Mouse (Mus musculus): Measurements from ENCODE around the gene Ttc32. TPM values are rescaled to one million over a fixed set of nuclear protein-coding genes. Genes with fewer than 3 reads are reported as not detected.

Ttc32 gene
- polyA plus RNA-seq (2015; fragmentation: Nextera tagmentation; extraction: Ambion mirVana) = 26.3 and 27.9 TPM in 2 replicates

- WGBS = under 1% methylated on average over 69 of the region's 69 CpGs
- ATAC-seq (ENCODE audit: low read depth) = peak; percentile 95
- Histone ChIP-seq H3K4me3 (ENCODE audit: low read length) (peak within 1 kb of the TSS; percentile 78), H3K9me3 (ENCODE audit: control insufficient read depth, low read length) (no peaks in the 10 kb centered on the region), H3K36me3 (ENCODE audit: control insufficient read depth, insufficient read depth, low read length) (peaks cover 2% of the 10 kb centered on the region; the same call in 1 of the 2 replicates), H3K4me2 (ENCODE audit: low read depth, low read length) (peak within 1 kb of the TSS; percentile 71), H3K9ac (ENCODE audit: low read length) (peak within 1 kb of the TSS; percentile 95), H3K4me1 (replicated peaks; ENCODE audit: control insufficient read depth, insufficient read depth, low read length) (peaks cover 4% of the 10 kb centered on the region; the same call in 1 of the 2 replicates), H3K27me3 (ENCODE audit: control insufficient read depth, insufficient read depth, low read depth, low read length) (no peaks in the 10 kb centered on the region), H3K27ac (ENCODE audit: low read length) (peak within 1 kb of the TSS; percentile 100)
These were observed at the start of gene Ttc32 for GRCm38 (mm10) chr12:9029888-9030723. Gene Ttc32, plus strand, starts transcription at chr12:9029997.

GRCm38 (mm10) chr12:8993231-8993630 lies 36.6 kb upstream of the Ttc32 start:
- Histone ChIP-seq H3K4me3 (ENCODE audit: low read length) (no peak overlapping the region), H3K36me3 (ENCODE audit: control insufficient read depth, insufficient read depth, low read length) (no peaks in the 10 kb centered on the region), H3K9ac (ENCODE audit: low read length) (no peak overlapping the region), H3K27me3 (ENCODE audit: control insufficient read depth, insufficient read depth, low read depth, low read length) (no peaks in the 10 kb centered on the region), H3K4me2 (ENCODE audit: low read depth, low read length) (no peak overlapping the region), H3K27ac (ENCODE audit: low read length) (no peak overlapping the region), H3K9me3 (ENCODE audit: control insufficient read depth, low read length) (no peaks in the 10 kb centered on the region), H3K4me1 (replicated peaks; ENCODE audit: control insufficient read depth, insufficient read depth, low read length) (no peaks in the 10 kb centered on the region)
- 45% methylated on average over 8 of the region's 8 CpGs for WGBS
- no peak for ATAC-seq (ENCODE audit: low read depth)

DNA sequence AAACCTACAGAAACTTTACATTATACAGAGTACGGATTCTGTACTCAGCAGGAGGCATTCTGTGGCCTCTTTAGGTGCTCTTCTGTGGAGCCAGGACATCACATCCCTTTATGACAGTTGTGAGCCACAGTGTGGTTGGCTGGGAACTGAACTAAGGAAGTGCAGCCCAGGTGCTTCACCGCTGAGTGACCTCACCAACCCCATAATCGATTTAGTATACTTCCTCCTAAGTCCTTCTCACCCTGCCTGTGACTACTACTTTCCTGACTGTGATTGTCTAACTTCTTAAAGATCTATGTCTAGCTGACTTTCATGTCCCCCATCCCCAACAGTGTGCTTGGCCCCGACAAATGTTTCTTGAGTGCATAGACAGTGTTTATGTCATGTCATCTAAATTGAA lies 31.5 kb upstream of the Ttc32 start:
- Histone ChIP-seq H3K36me3 (ENCODE audit: control insufficient read depth, insufficient read depth, low read length) (no peaks in the 10 kb centered on the region), H3K9ac (ENCODE audit: low read length) (no peak overlapping the region), H3K27ac (ENCODE audit: low read length) (no peak overlapping the region), H3K4me1 (replicated peaks; ENCODE audit: control insufficient read depth, insufficient read depth, low read length) (no peaks in the 10 kb centered on the region), H3K4me2 (ENCODE audit: low read depth, low read length) (no peak overlapping the region), H3K27me3 (ENCODE audit: control insufficient read depth, insufficient read depth, low read depth, low read length) (no peaks in the 10 kb centered on the region), H3K4me3 (ENCODE audit: low read length) (no peak overlapping the region), H3K9me3 (ENCODE audit: control insufficient read depth, low read length) (no peaks in the 10 kb centered on the region)
- 92% methylated on average over 4 of the region's 4 CpGs for WGBS
- no peak for ATAC-seq (ENCODE audit: low read depth)

GRCm38 (mm10) chr12:9002038-9002648 lies 27.7 kb upstream of the Ttc32 start:
- H3K9ac ChIP-seq (ENCODE audit: low read length) = no peak overlapping the region
- no peak overlapping the region for H3K4me2 ChIP-seq (ENCODE audit: low read depth, low read length)
- ATAC-seq (ENCODE audit: low read depth) = no peak
- 15% methylated on average over 5 of the region's 5 CpGs for WGBS
- no peaks in the 10 kb centered on the region for H3K27me3 ChIP-seq (ENCODE audit: control insufficient read depth, insufficient read depth, low read depth, low read length)
- H3K4me1 ChIP-seq (replicated peaks; ENCODE audit: control insufficient read depth, insufficient read depth, low read length) = no peaks in the 10 kb centered on the region
- H3K36me3 ChIP-seq (ENCODE audit: control insufficient read depth, insufficient read depth, low read length) = no peaks in the 10 kb centered on the region
- H3K9me3 ChIP-seq (ENCODE audit: control insufficient read depth, low read length) = no peaks in the 10 kb centered on the region
- H3K4me3 ChIP-seq (ENCODE audit: low read length) = no peak overlapping the region
- no peak overlapping the region for H3K27ac ChIP-seq (ENCODE audit: low read length)

DNA sequence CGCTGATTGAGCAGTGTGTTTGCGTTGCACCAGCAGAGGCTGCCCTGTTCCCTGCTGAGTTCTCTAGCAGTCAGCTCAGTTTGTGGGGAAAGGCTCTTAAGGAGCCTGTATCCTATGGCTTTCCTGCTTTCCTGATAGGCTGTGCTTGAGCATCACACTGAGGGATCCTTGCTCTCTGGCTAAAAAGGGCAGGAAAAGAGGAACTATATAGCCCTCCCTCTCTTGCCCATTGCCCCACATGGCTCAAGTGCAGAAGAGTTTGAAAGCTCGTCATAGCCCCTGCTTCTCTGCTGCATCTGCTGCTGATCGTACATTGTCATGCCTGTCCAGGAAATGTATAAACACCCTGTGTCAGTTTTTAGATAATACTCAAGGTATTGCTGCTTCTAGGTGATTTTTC lies 22.7 kb upstream of the Ttc32 start:
- H3K4me3 ChIP-seq (ENCODE audit: low read length) = no peak overlapping the region
- no peak overlapping the region for H3K4me2 ChIP-seq (ENCODE audit: low read depth, low read length)
- no peak overlapping the region for H3K27ac ChIP-seq (ENCODE audit: low read length)
- no peaks in the 10 kb centered on the region for H3K36me3 ChIP-seq (ENCODE audit: control insufficient read depth, insufficient read depth, low read length)
- no peak overlapping the region for H3K9ac ChIP-seq (ENCODE audit: low read length)
- H3K9me3 ChIP-seq (ENCODE audit: control insufficient read depth, low read length) = no peaks in the 10 kb centered on the region
- H3K4me1 ChIP-seq (replicated peaks; ENCODE audit: control insufficient read depth, insufficient read depth, low read length) = no peaks in the 10 kb centered on the region
- no peaks in the 10 kb centered on the region for H3K27me3 ChIP-seq (ENCODE audit: control insufficient read depth, insufficient read depth, low read depth, low read length)
- no peak for ATAC-seq (ENCODE audit: low read depth)
- 54% methylated on average over 4 of the region's 4 CpGs for WGBS

DNA sequence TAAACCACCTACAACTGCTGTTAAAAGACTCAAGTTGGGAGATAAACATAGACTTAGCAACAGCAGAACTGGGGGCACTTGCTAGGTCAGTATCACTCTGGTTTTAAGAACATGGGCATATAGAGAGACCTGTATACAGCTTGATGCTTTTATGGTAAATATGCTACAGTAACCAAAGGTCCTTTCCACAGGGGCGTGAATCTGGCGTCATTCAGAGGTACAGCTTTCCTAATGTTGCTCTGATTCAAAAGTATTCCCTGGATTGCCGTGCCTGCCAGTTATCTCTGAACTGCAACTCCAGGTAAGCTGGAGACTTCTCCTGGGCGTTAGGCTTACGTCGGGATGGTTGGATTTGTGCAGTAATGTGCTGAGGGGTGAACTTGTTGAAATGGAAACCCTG lies 22.0 kb upstream of the Ttc32 start:
- Histone ChIP-seq H3K27me3 (ENCODE audit: control insufficient read depth, insufficient read depth, low read depth, low read length) (no peaks in the 10 kb centered on the region), H3K9ac (ENCODE audit: low read length) (no peak overlapping the region), H3K36me3 (ENCODE audit: control insufficient read depth, insufficient read depth, low read length) (peaks cover under 1% of the 10 kb centered on the region; the same call in 1 of the 2 replicates), H3K27ac (ENCODE audit: low read length) (no peak overlapping the region), H3K4me1 (replicated peaks; ENCODE audit: control insufficient read depth, insufficient read depth, low read length) (no peaks in the 10 kb centered on the region), H3K4me2 (ENCODE audit: low read depth, low read length) (no peak overlapping the region), H3K4me3 (ENCODE audit: low read length) (no peak overlapping the region), H3K9me3 (ENCODE audit: control insufficient read depth, low read length) (no peaks in the 10 kb centered on the region)
- no peak for ATAC-seq (ENCODE audit: low read depth)
- 91% methylated on average over 6 of the region's 6 CpGs for WGBS

GRCm38 (mm10) chr12:9010311-9010710 lies 19.5 kb upstream of the Ttc32 start:
- peaks cover 3% of the 10 kb centered on the region; the same call in 1 of the 2 replicates for H3K36me3 ChIP-seq (ENCODE audit: control insufficient read depth, insufficient read depth, low read length)
- H3K27ac ChIP-seq (ENCODE audit: low read length) = no peak overlapping the region
- H3K4me1 ChIP-seq (replicated peaks; ENCODE audit: control insufficient read depth, insufficient read depth, low read length) = no peaks in the 10 kb centered on the region
- H3K4me3 ChIP-seq (ENCODE audit: low read length) = no peak overlapping the region
- H3K9me3 ChIP-seq (ENCODE audit: control insufficient read depth, low read length) = no peaks in the 10 kb centered on the region
- no peak overlapping the region for H3K4me2 ChIP-seq (ENCODE audit: low read depth, low read length)
- H3K9ac ChIP-seq (ENCODE audit: low read length) = 0 out of 2 replicates have a peak overlapping the region, but pooled peaks have one; percentile 5
- H3K27me3 ChIP-seq (ENCODE audit: control insufficient read depth, insufficient read depth, low read depth, low read length) = no peaks in the 10 kb centered on the region
- no peak for ATAC-seq (ENCODE audit: low read depth)
- 40% methylated on average over 4 of the region's 4 CpGs for WGBS

- Histone ChIP-seq H3K36me3 (ENCODE audit: control insufficient read depth, insufficient read depth, low read length) (peaks cover 5% of the 10 kb centered on the region; the same call in 1 of the 2 replicates), H3K4me3 (ENCODE audit: low read length) (no peak overlapping the region), H3K4me1 (replicated peaks; ENCODE audit: control insufficient read depth, insufficient read depth, low read length) (no peaks in the 10 kb centered on the region), H3K4me2 (ENCODE audit: low read depth, low read length) (no peak overlapping the region), H3K27ac (ENCODE audit: low read length) (no peak overlapping the region), H3K9me3 (ENCODE audit: control insufficient read depth, low read length) (no peaks in the 10 kb centered on the region), H3K9ac (ENCODE audit: low read length) (no peak overlapping the region), H3K27me3 (ENCODE audit: control insufficient read depth, insufficient read depth, low read depth, low read length) (no peaks in the 10 kb centered on the region)
- ATAC-seq (ENCODE audit: low read depth) = no peak
- WGBS = 93% methylated on average over 9 of the region's 9 CpGs
These were observed 13.4 kb upstream of the Ttc32 start for GRCm38 (mm10) chr12:9016376-9016775.

DNA sequence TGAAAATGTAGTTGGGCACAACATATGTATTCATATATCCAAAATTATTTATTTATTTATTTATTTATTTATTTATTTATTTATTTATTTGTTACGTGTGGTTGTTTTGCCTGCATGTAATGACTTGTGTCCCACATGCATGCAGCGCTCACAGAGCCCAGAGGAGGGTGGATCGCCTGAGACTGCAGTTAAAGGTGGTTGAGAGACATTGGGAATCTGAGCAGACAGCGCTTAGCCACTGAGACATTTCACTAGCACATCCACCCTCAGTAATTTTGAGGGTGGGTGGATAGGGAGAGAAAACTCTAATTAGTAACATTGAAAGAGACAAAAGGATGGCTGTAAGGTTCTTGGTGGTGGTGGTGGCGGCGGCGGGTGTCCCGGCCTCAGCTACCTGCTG lies 9.4 kb upstream of the Ttc32 start:
- H3K27ac ChIP-seq (ENCODE audit: low read length) = no peak overlapping the region
- H3K4me2 ChIP-seq (ENCODE audit: low read depth, low read length) = no peak overlapping the region
- no peaks in the 10 kb centered on the region for H3K27me3 ChIP-seq (ENCODE audit: control insufficient read depth, insufficient read depth, low read depth, low read length)
- H3K4me3 ChIP-seq (ENCODE audit: low read length) = no peak overlapping the region
- H3K9ac ChIP-seq (ENCODE audit: low read length) = no peak overlapping the region
- no peaks in the 10 kb centered on the region for H3K9me3 ChIP-seq (ENCODE audit: control insufficient read depth, low read length)
- no peak for ATAC-seq (ENCODE audit: low read depth)
- 91% methylated on average over 8 of the region's 8 CpGs for WGBS
- peaks cover 2% of the 10 kb centered on the region; the same call in 1 of the 2 replicates for H3K36me3 ChIP-seq (ENCODE audit: control insufficient read depth, insufficient read depth, low read length)
- H3K4me1 ChIP-seq (replicated peaks; ENCODE audit: control insufficient read depth, insufficient read depth, low read length) = no peaks in the 10 kb centered on the region

Data from lung, embryonic 16.5 days (tissue).